Mouse (Mus musculus): ENCODE data around the gene C1qtnf6.

DNA sequence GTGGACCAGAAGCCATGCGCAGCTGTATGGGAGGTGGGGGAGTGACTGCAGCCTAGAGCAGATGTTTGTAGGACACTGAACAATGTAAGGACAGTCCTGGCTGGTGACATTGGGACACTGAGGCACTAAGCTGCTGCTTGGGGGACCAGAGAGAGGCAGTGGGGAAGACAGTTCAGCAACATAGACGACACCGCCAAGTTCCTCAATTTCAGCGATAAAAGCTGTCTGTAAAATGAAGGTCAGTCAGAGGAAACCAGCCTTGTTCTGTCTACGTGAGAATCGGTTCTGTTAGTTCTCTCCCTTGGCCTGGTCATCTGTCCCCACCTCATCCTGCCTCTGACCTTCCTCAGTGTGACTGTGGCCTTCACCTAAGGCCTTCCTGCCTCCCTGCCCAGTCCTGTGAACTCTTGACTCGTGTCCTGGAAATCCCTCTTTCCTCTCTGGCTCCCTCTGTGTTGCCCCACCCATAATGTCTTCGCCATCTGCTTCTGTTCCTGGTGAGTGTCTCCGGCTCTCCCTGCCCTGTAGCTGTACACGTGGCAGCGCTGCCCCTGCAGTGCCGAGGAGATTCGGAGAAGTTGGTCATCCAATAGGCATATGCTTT lies 11.0 kb downstream of the C1qtnf6 start:
- no peak for TF ChIP-seq FLI1 (IDR thresholded peaks at IDR 0.05; ENCODE audit: low read length)
- no peak for TF ChIP-seq GATA1 (IDR thresholded peaks at IDR 0.05; ENCODE audit: borderline replicate concordance, low read length)
